Mouse (Mus musculus): ENCODE results near the gene Slc8b1. TPM values are rescaled to one million over a fixed set of nuclear protein-coding genes. Genes with fewer than 3 reads are reported as not detected.

Gene Slc8b1
- total RNA-seq, 1 experiment from 2014 or later = 12.6 TPM

DNA sequence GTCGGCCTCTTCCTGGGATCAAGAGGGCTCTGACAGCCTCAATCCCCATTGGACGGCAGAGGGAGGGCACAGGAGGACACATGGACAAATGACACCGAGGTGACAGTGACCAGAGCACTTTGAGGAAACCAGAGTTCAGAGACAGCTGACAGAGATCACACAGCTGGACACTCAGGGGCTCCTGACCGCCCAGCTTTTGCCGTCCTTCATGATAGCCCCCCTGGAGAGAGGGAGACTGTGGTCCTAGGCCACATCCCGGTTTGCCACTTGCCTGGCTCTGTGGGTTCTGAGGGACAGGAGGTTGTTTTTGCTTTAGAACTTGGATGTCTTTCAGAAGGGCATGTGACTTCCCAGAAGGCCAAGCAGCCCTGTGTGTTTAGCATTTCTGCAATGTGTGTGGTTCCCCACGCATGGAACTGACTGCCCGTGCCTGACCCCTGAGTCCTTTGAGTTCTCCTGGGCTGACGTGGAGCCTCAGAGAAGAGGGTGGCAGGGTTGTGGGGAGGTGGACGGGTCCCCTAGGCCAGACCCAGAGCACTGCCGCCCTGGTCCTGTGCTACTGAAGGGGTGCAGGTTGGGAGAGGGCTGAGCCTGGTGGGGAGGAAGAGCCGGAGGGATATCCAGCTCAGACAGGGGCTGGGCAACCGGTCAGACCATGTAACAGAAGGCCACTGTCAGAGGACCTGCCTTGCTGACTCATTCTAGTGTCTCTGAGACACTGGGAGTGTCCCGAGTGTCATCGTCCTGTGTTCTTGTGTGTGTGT, 5.4 kb downstream of the Slc8b1 start:
- peak; percentile 11; the same call in 1 of the 2 replicates for ATAC-seq (ENCODE audit: extremely low read depth, insufficient number of reproducible peaks, low FRiP score, poor library complexity, severe bottlenecking)

DNA sequence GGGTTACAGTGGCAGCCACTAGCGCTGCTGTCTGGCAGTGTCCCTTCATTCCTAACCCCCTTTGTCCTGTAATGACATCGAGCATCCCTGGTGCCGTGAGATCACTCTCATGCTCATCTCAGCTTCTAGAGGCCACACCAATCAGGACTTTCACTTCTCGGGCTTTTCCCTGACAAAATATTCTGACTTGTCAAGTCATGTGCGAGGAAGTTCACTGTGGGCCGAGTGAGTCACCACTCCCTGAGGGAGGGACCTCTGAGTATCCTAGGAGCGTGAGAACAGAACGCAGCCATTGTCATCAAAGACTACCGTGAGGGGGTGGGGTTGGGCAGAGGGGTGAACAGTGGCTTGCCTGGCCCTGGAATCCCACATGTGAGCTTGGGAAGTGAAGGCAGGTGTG, 6.6 kb downstream of the Slc8b1 start:
- ATAC-seq (ENCODE audit: extremely low read depth, insufficient number of reproducible peaks, low FRiP score, poor library complexity, severe bottlenecking) = 0 out of 2 replicates have a peak, but pooled peaks have one; percentile 13

DNA sequence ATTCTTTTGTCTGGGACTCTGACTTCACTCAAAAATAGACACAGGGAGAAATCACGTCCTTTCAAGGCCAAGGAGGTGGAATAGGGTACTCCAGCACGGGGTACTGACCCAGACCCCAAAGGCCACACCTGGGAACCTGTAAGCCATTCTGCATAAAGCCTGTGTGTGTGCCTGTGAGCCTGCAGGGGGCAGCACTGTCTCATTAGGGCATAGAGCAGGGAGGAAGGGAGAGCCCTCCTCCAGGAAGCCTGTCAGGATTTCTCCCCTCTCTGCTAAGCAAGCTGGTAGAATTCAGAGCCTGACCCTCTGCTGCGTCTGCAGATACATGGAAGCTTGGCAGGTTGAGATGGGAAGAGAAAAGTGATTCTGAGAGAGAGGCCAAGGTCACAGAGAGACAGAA, 11.7 kb downstream of the Slc8b1 start:
- ATAC-seq (ENCODE audit: extremely low read depth, insufficient number of reproducible peaks, low FRiP score, poor library complexity, severe bottlenecking) = no peak

DNA sequence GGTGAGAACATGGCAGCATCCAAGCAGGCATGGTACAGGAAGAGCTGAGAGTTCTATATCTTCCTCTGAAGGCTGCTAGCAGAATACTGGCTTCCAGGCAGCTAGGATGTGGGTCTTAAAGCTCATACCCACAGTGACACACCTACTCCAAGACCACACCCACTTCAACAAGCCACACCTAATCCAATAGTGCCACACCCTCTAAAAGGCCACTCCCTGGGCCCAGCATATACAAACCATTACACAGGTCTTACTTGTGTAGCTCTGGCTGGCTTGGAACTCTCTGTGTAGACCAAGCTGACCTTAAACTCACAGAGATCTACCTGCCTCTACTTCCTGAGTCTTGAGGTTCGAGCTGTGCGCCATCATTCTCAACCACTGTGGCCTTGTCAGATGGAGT, 13.8 kb downstream of the Slc8b1 start:
- ATAC-seq (ENCODE audit: extremely low read depth, insufficient number of reproducible peaks, low FRiP score, poor library complexity, severe bottlenecking) = no peak

DNA sequence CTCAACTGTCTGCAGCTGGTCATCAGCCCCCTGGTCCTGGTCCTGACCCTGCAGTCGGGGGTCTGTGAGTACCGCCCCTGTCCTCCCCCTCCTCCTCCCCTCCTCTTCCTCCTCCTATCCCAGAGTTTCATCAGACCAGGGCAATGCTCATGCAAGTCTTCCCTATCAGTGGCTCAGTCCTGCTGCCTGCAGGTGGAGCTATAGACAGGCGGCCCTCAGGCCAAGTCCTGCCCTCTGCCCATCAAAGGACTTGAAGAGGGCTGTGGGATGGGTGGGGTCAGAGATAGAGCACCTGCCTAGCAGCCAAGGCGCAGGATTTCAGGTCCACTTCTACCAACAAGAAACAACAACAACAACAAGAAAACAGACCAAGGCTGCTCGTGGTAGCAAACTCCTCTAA, 14.8 kb downstream of the Slc8b1 start:
- no peak for ATAC-seq (ENCODE audit: extremely low read depth, insufficient number of reproducible peaks, low FRiP score, poor library complexity, severe bottlenecking)

DNA sequence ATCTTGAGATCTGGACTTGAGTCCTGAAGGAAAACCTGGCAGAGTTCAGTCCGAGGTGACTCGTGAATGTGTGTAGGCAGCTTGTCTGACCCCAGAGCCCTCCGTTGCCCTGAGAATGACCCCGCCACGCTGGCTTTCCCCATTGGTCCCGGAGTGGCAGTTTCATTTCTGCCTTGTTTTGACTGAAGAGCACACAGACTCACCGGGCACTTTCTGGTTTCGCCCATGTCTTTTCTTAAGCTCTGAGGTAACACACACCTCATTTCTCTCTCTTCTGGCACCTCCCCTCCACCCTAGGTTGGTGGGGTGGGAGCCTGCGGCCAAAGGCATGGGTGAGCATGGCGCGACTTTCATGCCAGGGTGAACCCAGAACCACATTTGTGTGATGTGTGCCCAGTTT, 15.3 kb downstream of the Slc8b1 start:
- ATAC-seq (ENCODE audit: extremely low read depth, insufficient number of reproducible peaks, low FRiP score, poor library complexity, severe bottlenecking) = peak; percentile 39; the same call in 1 of the 2 replicates

DNA sequence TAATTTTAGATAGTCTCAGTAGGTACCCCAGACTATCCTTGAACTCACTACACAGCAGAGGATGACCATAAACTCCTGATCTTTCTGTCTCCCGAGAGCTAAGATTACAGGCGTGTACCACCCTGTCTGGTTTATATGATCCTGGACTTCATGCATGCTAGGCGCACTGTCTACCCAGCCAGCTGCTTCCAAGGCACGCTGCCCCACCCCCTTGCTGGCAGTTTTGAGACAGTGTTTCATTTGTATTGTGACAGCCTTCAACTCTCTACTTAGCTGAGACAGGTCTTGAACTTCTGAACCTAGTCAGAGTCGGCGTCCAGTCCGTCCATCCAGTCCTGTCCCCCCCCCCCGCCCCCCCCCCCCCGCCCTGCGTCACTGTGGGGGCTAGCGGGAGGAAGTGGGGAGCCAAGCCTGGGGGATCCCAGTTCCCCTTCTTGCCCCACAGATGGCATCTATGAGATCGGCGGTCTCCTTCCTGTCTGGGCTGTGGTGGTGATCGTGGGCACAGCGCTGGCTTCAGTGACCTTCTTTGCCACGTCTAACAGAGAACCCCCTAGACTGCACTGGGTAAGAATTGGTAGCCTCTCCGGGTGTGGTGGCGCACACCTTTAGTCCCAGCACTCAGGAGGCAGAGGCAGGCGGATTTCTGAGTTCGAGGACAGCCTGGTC, 16.5 kb downstream of the Slc8b1 start:
- peak; percentile 62 for ATAC-seq (ENCODE audit: extremely low read depth, insufficient number of reproducible peaks, low FRiP score, poor library complexity, severe bottlenecking)

DNA sequence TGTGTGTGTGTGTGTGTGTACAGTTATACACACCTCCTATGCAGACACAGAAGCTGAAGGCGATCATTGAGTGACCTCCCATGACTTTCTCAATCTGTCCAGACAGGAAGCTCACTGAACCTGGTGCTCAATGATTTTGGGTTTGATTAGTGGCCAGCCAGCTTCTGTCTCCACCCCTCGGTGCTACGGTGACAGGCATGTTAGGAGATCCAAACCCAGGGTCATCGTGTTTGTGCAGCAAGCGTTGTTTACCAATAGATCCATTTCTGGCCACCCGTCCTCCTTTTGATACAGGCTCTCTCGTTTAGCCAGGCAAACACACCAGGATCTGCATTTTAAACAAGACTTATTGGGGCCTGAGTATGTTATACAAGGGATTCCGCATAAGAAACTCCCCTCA, 20.7 kb downstream of the Slc8b1 start:
- ATAC-seq (ENCODE audit: extremely low read depth, insufficient number of reproducible peaks, low FRiP score, poor library complexity, severe bottlenecking) = no peak

DNA sequence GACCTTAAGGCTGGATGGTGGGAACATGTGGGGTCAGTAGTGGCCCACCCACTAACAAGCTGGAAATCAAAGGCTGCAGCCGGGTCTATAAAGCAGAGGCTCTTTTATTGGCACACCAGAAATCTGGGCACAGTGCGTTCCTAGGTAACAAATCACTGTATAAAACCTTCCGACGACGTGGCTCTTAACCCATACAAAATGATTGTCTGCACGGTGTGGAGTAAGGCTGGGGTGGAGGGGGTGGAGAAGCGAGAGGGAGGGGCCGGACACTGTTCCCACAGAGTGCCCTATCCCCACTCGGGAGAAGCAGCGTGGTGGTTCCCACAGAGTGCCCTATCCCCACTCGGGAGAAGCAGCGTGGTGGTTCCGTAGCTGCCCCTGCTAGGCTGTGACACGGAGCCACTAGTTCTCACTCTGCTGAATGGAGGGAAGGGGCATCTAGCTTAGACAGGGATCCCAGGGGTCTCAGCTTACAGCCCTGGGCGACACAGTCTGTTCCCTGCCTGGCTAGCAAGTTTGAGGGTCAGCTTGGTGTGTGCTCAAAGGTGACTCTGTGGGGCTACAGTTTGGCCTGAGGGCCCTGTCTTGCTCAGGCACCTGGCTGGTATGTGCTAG, 23.2 kb downstream of the Slc8b1 start:
- no peak for ATAC-seq (ENCODE audit: extremely low read depth, insufficient number of reproducible peaks, low FRiP score, poor library complexity, severe bottlenecking)

DNA sequence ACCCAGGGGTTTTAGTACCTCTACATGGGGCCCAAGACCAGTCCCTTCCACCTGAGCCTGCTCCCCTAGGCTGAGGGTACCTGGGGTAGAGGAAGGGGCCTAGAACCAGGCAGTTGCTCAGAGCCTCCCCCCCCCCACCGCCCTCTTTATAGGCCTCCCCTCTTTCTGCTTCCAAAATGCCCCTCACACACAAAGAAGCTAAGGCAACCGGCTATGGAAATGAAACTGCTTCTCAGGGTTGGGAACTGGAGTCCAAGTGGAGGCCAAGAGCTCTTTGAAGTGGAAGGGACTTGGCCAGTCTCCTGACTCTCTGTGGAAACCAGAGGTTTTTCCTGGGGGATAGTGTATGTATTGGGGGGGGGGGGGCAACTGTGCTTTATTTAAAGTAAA, 23.7 kb downstream of the Slc8b1 start:
- ATAC-seq (ENCODE audit: extremely low read depth, insufficient number of reproducible peaks, low FRiP score, poor library complexity, severe bottlenecking) = no peak

DNA sequence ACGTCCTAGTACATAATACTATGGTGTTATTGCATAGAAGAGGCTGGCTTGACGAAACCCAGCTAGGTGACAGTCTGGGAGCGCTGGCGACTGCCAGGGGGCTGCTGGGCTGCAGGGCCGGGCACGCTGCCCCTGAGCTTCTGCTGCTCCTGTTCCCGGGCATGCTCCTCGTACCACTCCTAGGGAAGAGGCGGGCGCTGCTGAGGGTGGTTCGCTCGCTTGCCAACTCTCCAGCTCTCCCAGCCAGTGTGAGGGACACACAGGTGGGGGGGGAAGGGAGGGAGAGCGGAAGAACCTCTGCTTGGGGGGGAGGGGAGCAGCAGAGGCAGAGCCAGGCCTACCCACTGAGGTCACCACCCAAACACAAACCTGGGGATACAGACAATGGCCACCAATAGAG, 25.1 kb downstream of the Slc8b1 start:
- no peak for ATAC-seq (ENCODE audit: extremely low read depth, insufficient number of reproducible peaks, low FRiP score, poor library complexity, severe bottlenecking)

DNA sequence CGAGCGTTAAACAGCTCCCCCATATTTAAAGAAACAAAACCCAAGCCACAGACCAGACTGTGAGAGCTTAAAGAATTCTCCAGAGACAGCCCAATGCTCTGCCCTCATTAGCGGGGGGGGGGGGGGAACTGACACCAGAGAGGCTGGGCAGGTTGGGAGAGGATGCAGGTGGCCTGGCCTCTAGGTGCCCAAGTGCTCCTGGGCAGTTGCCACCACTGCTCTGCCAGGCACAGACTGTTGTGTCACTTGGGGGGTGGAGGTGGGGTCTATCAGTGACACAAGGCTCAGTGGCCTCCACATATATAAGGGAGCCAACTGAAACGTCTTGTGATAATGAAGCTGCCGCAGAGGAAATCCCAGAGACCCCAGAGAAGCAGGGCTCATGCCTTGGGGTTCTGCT, 25.7 kb downstream of the Slc8b1 start:
- ATAC-seq (ENCODE audit: extremely low read depth, insufficient number of reproducible peaks, low FRiP score, poor library complexity, severe bottlenecking) = no peak

DNA sequence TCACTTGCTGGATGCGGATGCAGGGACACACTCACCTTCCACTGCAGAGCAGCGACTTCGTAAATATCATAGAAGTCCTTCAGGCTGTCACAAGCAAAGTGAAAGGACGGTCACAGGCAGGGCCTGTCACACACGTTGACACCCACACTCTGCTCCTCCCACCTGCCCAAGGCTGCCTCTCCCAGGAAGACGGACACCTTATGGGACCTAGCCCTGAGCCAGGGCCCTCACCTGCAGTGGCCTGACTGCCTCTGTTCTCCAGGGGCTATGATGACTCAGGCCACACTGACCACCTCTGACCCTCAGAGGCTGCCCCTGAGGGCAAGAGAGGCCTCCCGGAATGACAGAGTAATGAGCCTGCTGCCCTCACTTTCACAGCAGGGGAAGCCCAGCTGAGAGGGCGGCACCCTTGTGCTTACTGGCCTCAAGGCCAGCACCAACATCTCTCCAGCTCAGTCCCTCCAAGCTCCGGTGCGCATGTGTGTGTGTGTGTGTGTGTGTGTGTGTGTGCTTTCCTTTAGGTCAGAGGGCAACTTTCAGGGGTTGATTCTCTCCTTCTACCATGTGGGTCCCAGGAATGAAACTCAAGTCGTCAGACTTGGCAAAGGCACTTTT, 37.4 kb downstream of the Slc8b1 start:
- no peak for ATAC-seq (ENCODE audit: extremely low read depth, insufficient number of reproducible peaks, low FRiP score, poor library complexity, severe bottlenecking)

DNA sequence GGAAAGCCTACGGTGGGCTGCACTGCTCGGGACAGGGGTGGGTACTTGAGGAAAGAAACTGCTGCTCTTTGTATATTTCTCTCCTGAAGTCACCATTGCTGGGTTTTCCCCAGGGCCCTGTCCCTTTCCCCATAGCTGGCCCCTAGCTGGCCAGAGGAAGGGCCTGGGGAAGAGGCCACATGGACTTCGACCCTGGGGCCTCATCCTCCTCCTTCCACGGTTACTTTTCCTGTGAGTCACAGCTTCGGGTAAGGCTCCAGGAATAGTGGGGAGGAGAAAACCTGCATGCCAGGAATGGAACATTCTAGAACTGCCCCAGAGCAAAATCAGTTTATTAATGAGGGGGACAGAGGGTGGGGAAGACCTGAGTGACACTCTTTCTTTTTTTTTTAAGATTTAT, 39.2 kb downstream of the Slc8b1 start:
- no peak for ATAC-seq (ENCODE audit: extremely low read depth, insufficient number of reproducible peaks, low FRiP score, poor library complexity, severe bottlenecking)

DNA sequence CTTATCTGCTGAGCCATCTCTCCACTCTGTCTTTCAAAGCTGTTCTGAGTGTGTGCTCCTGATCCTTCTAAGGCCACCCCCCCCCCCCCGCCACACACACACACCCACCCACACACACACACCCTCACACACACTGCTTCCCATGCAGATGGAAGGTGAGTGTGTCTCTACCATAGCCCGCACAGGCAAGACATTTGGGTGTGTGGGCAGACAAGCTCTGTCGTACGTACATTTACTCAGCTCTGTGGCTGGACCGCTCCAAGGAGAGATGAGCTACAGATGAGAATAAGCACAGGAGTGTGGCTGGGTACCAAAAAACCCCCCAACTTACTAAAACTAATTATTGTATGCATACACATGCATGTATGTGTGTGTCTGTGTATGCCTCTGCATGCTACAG, 39.7 kb downstream of the Slc8b1 start:
- no peak for ATAC-seq (ENCODE audit: extremely low read depth, insufficient number of reproducible peaks, low FRiP score, poor library complexity, severe bottlenecking)

DNA sequence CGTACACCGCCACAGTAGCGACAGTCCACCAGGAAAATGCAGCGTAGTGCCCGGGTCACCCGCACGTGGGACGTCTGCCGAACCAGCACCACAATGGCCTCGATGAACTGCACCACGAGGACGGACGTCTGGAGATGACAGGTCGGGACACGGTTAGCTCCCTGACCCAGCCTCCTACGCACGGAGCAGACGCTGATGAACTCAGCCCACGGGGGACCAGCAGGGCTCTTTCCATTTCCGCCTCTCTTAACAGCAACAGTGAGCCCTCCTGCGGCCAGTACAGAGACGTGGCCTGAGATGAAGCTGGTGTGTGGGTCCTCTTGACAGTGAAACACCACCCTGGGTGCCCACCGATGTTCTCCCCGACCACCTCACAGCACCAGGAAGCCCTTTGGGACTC, 44.9 kb downstream of the Slc8b1 start:
- ATAC-seq (ENCODE audit: extremely low read depth, insufficient number of reproducible peaks, low FRiP score, poor library complexity, severe bottlenecking) = no peak

DNA sequence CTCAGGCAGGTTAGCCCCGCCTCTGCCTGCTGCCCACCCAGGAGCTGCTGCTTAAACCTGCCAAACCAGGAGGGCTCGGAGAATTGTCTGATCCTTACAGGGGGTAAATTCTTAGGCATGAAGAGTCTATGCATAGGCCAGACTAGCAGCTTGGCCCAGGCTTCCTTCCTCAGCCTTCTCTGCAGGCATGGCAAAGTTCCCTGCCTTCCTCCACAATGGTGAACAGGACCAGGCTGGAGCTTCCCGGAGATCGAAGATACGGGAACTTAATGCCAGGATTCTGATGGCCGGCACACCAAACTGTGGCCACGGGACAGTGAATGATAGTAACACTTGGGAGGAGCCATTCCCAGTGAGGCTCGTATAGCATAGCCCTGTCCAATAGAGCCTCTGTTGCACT, 47.1 kb downstream of the Slc8b1 start:
- ATAC-seq (ENCODE audit: extremely low read depth, insufficient number of reproducible peaks, low FRiP score, poor library complexity, severe bottlenecking) = no peak

DNA sequence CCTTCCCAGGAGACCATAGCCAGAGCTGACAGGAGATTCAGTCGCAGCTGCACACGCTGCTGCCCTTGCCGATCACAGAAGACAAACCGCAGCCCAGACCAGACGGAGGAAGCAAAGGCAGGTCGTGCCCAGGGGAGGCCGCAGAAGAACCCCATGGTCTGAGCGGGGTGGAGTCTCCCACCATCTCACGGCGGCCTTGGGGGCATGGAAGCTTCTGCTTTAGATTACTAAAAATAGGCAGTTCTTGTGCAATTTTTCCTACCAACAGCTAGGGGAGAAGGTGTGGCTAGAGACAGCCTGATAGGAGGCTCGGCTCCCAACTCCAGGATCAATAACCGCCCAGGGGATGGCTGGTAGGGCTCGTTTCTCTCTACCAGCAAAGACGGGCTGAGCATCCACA, 47.8 kb downstream of the Slc8b1 start:
- peak; percentile 62 for ATAC-seq (ENCODE audit: extremely low read depth, insufficient number of reproducible peaks, low FRiP score, poor library complexity, severe bottlenecking)

DNA sequence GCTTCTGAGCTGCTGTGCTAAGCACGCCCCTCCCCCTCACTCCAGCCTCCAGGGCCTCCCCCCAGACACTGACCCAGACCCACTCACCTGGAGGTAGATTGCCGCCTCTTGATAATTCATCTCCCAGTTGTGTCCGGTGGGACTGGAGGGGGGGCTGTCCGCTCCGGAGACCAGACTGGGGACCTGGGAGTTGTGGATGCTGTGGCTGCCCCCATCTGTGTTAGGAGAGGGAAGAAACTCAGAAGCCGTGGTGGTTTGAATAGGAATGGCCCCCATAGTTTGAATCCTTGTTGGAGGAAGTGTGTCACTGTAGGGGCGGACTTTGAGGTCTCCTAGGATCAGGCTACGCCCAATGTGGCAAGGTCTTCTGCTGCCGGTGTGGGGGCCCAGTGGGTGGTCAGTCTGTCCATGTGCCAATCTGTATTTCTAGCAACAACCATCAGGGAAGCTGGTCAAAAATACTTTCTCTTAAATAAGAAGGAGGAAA, 49.2 kb downstream of the Slc8b1 start:
- no peak for ATAC-seq (ENCODE audit: extremely low read depth, insufficient number of reproducible peaks, low FRiP score, poor library complexity, severe bottlenecking)

Data from neutrophil, adult 5-6 weeks (primary cell).